In the genomic region with DNA sequence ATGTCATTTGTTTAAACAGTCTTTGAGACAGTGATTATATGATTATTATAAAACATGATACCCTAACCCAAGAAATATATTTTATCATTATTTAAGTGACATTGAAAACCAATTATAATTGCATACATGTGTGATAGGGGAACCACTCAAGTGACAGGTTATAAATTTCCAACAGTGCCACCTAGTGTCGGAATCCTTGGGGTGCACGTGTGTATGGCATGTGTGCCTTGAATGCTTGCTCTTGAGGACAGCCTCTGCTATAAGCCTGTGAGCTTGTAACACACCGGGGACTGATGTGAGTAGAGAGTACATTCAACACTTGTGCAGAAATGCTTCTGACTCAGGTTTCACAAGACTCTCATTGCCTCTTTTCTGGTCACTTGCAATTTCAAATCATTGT, we compare ENCODE assay signal across 8 mouse cellular contexts.
DNase-seq lines count a peak whose midpoint lies in the region; ATAC-seq and TF ChIP-seq lines count a peak whose summit lies in the region.

No protein-coding gene starts in this region.

- H3K9ac ChIP-seq in lung, embryonic 14.5 days = no peak overlapping the region

- peak; percentile 72 for TF ChIP-seq CTCF in lung, embryonic 14.5 days (IDR thresholded peaks at IDR 0.05; ENCODE audit: low read depth)

- H3K4me2 ChIP-seq in lung, embryonic 14.5 days = no peak overlapping the region

- ATAC-seq in lung, embryonic 14.5 days (ENCODE audit: insufficient read depth) = peak; percentile 56; the same call in 1 of the 2 replicates
- no peak for ATAC-seq in erythroblast, adult 5-6 weeks (replicated peaks; ENCODE audit: low FRiP score, poor library complexity, severe bottlenecking)

- DNase-seq in ES-CJ7 (ENCODE audit: low read depth, low spot score) (peak; percentile 68), ZHBTc4 (ENCODE audit: low read depth, low spot score) (peak; percentile 72)
- peak; percentile 78 for DNase-seq in embryo, embryonic 11 days
- DNase-seq in hindbrain, embryonic 10.5 days (ENCODE audit: low spot score) = peak; percentile 62
- peak; percentile 64 for DNase-seq in layer of hippocampus, adult 9-10 months (ENCODE audit: low spot score)
- DNase-seq in lung, embryonic 14.5 days = peak; percentile 85
- peak; percentile 77 to 78 for DNase-seq in right cerebral cortex, adult 2 months (ENCODE audit: low spot score in 2 of 2)

- H3K9me3 ChIP-seq in hindbrain, embryonic 10.5 days = no peaks in the 10 kb centered on the region
- no peaks in the 10 kb centered on the region for H3K9me3 ChIP-seq in lung, embryonic 14.5 days (ENCODE audit: low read depth, low read length)

- no peak overlapping the region for H3K27ac ChIP-seq in hindbrain, embryonic 10.5 days
- H3K27ac ChIP-seq in lung, embryonic 14.5 days (ENCODE audit: low read depth) = no peak overlapping the region

- no peaks in the 10 kb centered on the region for H3K36me3 ChIP-seq in hindbrain, embryonic 10.5 days
- no peaks in the 10 kb centered on the region for H3K36me3 ChIP-seq in lung, embryonic 14.5 days (ENCODE audit: insufficient read depth)

- no peaks in the 10 kb centered on the region for H3K27me3 ChIP-seq in hindbrain, embryonic 10.5 days (ENCODE audit: insufficient read depth, poor library complexity, severe bottlenecking)
- no peaks in the 10 kb centered on the region for H3K27me3 ChIP-seq in lung, embryonic 14.5 days (ENCODE audit: insufficient read depth, low read length)

- H3K4me1 ChIP-seq in hindbrain, embryonic 10.5 days (replicated peaks) = peaks cover 5% of the 10 kb centered on the region; the same call in 1 of the 2 replicates
- no peaks in the 10 kb centered on the region for H3K4me1 ChIP-seq in lung, embryonic 14.5 days (ENCODE audit: insufficient read depth)

- H3K4me3 ChIP-seq in hindbrain, embryonic 10.5 days = no peak overlapping the region
- no peak overlapping the region for H3K4me3 ChIP-seq in lung, embryonic 14.5 days (ENCODE audit: low read depth, low read length)

- WGBS in hindbrain, embryonic 10.5 days = 23% methylated on average over 3 of the region's 3 CpGs
- WGBS in lung, embryonic 14.5 days = 14% methylated on average over 3 of the region's 3 CpGs
